Mouse (Mus musculus) hindbrain, embryonic 14.5 days (tissue): ENCODE data around the gene Majin. TPM values are rescaled to one million over a fixed set of nuclear protein-coding genes. Genes with fewer than 3 reads are reported as not detected.

Experiments
- ATAC-seq: fragments of 200-750 bp; cut with Nextera tagmentation; 2 replicates; pipeline ENCODE4 v1.8.0; 2017; ENCODE audit warnings: moderate number of reproducible peaks, mild to moderate bottlenecking, moderate TSS enrichment, moderate library complexity; ENCODE audit not compliant: low FRiP score
- DNase-seq: peaks from one replicate; pipeline ENCODE4 v3.0.0-alpha.2; 2015; ENCODE audit warnings: low spot score
- H3K27ac ChIP-seq: fragments of 300-500 bp; sonication (generic); 2 replicates; pipeline ENCODE4 v1.5.1; 2014; ENCODE audit warnings: mild to moderate bottlenecking, moderate library complexity
- H3K27me3 ChIP-seq: fragments of 300-500 bp; sonication (generic); 2 replicates; pipeline ENCODE4 v1.6.1; 2014; ENCODE audit warnings: mild to moderate bottlenecking, low read length, mixed read lengths; ENCODE audit not compliant: control insufficient read depth, insufficient read depth
- H3K36me3 ChIP-seq: fragments of 300-500 bp; sonication (generic); replicated peaks from 2 replicates; pipeline ENCODE4 v1.6.1; 2014; ENCODE audit not compliant: control insufficient read depth, insufficient read depth
- H3K4me1 ChIP-seq: fragments of 300-500 bp; sonication (generic); replicated peaks from 2 replicates; pipeline ENCODE4 v1.6.1; 2014; ENCODE audit warnings: antibody characterized with exemption, low read length, mixed read lengths; ENCODE audit not compliant: control insufficient read depth, insufficient read depth
- H3K4me2 ChIP-seq: fragments of 300-500 bp; sonication (generic); replicated peaks from 2 replicates; pipeline ENCODE4 v1.6.1; 2014; ENCODE audit warnings: mild to moderate bottlenecking, moderate library complexity
- H3K4me3 ChIP-seq: fragments of 300-500 bp; sonication (generic); replicated peaks from 2 replicates; pipeline ENCODE4 v1.5.1; 2014; ENCODE audit warnings: mild to moderate bottlenecking, low read length
- H3K9ac ChIP-seq: fragments of 300-500 bp; sonication (generic); 2 replicates; pipeline ENCODE4 v1.6.1; 2014
- H3K9me3 ChIP-seq: fragments of 300-500 bp; sonication (generic); 2 replicates; pipeline ENCODE4 v1.6.1; 2016; ENCODE audit warnings: low read length; ENCODE audit not compliant: control insufficient read depth
- WGBS: fragments of 180-500 bp; shearing (Covaris S2); extraction: QIAGEN DNeasy Blood & Tissue Kit; methylation state at CpG from one replicate; pipeline ENCODE4 v1.1.7; 2014; 5-methylcytosine and 5-hydroxymethylcytosine counted together
- polyA plus RNA-seq: library from polyadenylated mRNA; unstranded; fragments of >200 nt; fragmentation: Nextera tagmentation; extraction: Ambion mirVana; gene quantifications from 2 replicates; pipeline ENCODE4 v1.2.1, GENCODE M21; 2014

The Majin gene
- polyA plus RNA-seq, 1 experiment from 2014 or later, result not detected

DNA sequence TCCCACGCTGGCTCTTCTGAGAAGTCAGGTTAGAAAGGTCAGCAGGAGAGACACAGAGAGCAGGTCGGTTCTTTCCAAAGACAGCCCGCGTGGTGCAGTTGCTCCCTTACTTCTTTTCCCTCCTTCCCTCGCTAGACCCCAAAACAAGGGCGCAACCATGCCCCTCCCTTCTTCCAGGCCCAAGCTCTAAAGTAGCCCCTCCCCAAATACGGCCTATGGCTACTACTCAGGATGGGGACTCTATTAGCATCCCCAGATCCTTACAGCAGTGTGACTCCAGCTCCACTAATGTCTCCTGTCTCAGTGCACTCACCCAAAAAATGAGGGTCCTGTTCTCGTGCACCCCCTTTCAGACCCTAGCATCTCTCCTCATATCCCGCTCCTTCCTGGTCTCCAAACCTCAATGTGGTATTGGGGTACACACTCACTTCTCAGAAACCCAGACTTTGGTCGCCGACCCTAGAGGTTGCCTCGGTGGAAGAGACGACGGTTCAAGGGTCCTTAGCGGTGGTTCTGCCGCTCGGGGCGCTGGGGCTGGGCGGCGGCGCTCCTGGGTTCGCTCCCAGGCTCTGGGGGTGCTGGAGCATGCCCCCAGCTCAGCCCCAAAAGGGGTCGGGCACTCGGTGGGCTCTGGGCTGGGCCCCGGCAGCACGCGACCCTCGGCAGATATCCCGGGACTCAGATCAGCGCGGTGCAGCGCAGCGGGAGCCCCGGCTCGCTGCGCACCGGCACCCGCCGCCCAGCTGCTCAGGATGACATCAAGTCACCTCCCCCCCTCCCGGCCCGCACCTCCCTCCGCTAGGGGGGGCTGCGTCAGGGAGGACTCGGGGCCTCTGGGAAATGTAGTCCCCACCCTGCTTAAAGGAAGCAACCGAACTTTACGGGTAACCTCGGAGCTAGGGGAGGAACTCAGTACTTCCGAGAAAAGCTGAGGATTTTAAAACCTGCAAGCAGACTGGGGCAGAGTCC, 51.2 kb downstream of the Majin start, which contains the start of gene Ppp2r5b:
TSS of gene Ppp2r5b (minus strand) at position 789 of the 969 bp plus-strand sequence.
- Histone ChIP-seq H3K4me1 (peaks cover 15% of the 10 kb centered on the region), H3K27ac (peak within 1 kb of the TSS; percentile 85), H3K4me2 (peak within 1 kb of the TSS; percentile 93), H3K9me3 (no peaks in the 10 kb centered on the region), H3K4me3 (peak within 1 kb of the TSS; percentile 79), H3K36me3 (peaks cover 35% of the 10 kb centered on the region), H3K9ac (peak within 1 kb of the TSS; percentile 91), H3K27me3 (no peaks in the 10 kb centered on the region)
- WGBS, result 2% methylated on average over 48 of the region's 48 CpGs
- ATAC-seq (peak; percentile 91), DNase-seq (peak; percentile 91)

DNA sequence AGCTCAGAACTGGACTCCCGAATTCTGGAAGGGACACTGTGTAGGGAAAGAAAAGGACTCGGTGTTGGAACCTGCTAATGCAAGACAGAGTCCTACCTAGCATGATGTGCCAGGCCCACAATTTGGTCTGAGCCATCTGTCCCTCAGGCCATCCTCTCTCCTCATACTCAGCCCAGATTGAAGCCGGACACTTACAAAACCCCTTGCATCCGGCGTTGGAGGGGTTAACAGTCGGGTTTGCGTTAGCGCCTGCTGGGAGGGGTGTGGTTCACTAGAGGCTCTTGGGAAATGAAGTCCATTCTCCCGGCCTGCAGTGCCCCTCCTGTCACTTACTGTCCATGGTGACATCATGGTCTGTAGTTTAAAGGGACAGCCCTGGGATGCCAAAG, 51.9 kb downstream of the Majin start:
- peak; percentile 88 for ATAC-seq
- Histone ChIP-seq H3K27me3 (no peaks in the 10 kb centered on the region), H3K9me3 (no peaks in the 10 kb centered on the region), H3K36me3 (peaks cover 28% of the 10 kb centered on the region), H3K4me1 (peaks cover 15% of the 10 kb centered on the region), H3K9ac (peak overlapping the region; percentile 91), H3K4me3 (peak overlapping the region; percentile 79), H3K4me2 (peak overlapping the region; percentile 93), H3K27ac (peak overlapping the region; percentile 85)
- WGBS, result 0% methylated on average over 9 of the region's 9 CpGs
- DNase-seq, result peak; percentile 92

DNA sequence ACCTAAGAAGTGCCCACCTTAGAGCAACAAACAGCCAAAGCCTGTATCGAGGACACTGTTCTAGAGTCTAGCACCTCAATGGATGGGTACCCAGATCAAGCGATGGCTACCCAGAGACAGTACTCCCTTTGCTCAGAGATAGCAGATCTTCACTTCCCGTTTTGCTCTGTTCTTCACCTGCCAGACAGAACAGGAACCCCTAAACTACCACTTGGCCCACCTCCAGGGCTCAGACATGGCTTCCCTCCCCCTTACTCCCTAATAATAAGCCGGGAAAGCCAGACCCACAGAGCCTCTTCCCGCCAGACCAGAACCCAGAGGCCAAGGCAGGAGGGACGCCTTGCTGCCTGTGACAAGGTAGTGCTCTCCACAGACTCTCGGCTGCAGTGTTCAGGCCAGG, 52.7 kb downstream of the Majin start:
- H3K9ac ChIP-seq, result no peak overlapping the region
- H3K36me3 ChIP-seq, result peaks cover 20% of the 10 kb centered on the region
- H3K4me2 ChIP-seq, result no peak overlapping the region
- H3K9me3 ChIP-seq, result no peaks in the 10 kb centered on the region
- no peaks in the 10 kb centered on the region for H3K27me3 ChIP-seq
- H3K4me1 ChIP-seq, result peaks cover 15% of the 10 kb centered on the region
- H3K27ac ChIP-seq, result no peak overlapping the region
- no peak overlapping the region for H3K4me3 ChIP-seq
- 69% methylated on average over 7 of the region's 7 CpGs for WGBS
- ATAC-seq, result no peak
- no peak for DNase-seq

DNA sequence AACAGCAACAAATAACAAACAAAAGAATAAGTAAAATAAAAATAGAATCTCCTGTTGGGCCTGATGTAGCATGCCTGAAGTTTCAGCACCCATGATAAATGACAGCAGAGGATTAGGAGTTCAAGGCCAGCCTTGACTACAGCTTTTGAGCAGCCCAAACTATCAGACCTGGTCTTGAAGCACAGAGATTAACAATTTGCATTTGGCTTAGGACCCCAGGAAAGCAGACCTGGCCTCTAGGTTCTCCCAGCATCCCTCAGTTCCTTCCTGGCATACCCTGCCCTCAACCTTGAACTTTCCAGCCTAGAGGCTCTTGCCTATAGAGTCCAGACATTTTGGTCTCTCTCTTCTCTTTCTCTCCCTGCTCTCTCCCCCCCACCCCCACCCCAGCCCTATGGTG, 54.6 kb downstream of the Majin start:
- no peak for ATAC-seq
- no peak for DNase-seq
- H3K4me2 ChIP-seq, result no peak overlapping the region
- no peaks in the 10 kb centered on the region for H3K9me3 ChIP-seq
- no peak overlapping the region for H3K27ac ChIP-seq
- H3K9ac ChIP-seq, result no peak overlapping the region
- H3K4me3 ChIP-seq, result no peak overlapping the region
- peaks cover 23% of the 10 kb centered on the region for H3K4me1 ChIP-seq
- no peaks in the 10 kb centered on the region for H3K27me3 ChIP-seq
- 0 out of 2 replicates have a peak, but pooled peaks cover 3% of the 10 kb centered on the region for H3K36me3 ChIP-seq

DNA sequence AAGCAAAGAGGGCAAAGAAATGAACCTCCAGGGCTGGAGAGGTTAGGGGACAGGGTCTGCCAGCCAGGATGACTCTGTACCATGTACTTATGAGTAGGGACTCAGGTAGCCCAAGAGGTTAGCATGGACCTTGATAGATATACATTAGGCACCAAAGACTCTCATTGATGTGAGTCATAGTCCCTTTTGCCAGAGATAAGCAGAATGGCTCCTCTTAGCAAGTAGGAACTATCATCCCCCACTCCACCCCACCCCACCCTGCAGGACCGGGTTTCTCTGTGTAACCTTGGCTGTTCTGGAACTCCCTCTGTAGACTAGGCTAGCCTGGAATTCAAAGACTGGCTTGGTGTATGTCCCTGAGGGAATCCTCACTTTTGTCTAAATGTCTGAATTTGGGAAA, 55.9 kb downstream of the Majin start:
- Histone ChIP-seq H3K9ac (no peak overlapping the region), H3K27me3 (no peaks in the 10 kb centered on the region), H3K9me3 (no peaks in the 10 kb centered on the region), H3K4me3 (no peak overlapping the region), H3K36me3 (peaks cover 13% of the 10 kb centered on the region), H3K4me2 (no peak overlapping the region), H3K4me1 (peaks cover 14% of the 10 kb centered on the region), H3K27ac (no peak overlapping the region)
- WGBS, result 75% methylated on average over 1 of the region's 1 CpGs
- DNase-seq (no peak), ATAC-seq (no peak)

DNA sequence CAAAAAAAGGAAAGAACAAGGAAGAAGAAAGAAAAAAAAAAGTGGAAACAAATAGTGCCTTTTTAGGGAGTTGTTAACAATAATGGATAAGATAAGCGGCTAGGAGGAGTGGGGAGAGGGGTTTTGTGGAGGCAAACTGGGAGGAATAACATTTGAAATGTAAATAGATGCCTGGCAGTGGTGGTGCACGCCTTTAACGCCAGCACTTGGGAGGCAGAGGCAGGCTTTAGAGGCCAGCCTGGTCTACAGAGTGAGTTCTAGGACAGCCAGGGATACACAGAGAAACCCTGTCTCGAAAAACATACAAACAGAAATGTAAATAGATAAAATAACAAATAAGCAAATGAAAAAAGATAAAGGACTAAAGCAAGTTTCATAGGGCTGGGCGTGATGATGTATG, 56.5 kb downstream of the Majin start:
- Histone ChIP-seq H3K9ac (no peak overlapping the region), H3K27me3 (no peaks in the 10 kb centered on the region), H3K9me3 (no peaks in the 10 kb centered on the region), H3K4me1 (peaks cover 12% of the 10 kb centered on the region), H3K36me3 (peaks cover 19% of the 10 kb centered on the region), H3K4me3 (peak overlapping the region; percentile 82; the same call in 1 of the 2 replicates), H3K4me2 (peak overlapping the region; percentile 32), H3K27ac (peak overlapping the region; percentile 33; the same call in 1 of the 2 replicates)
- no peak for DNase-seq
- no peak for ATAC-seq
- WGBS, result 36% methylated on average over 5 of the region's 5 CpGs

DNA sequence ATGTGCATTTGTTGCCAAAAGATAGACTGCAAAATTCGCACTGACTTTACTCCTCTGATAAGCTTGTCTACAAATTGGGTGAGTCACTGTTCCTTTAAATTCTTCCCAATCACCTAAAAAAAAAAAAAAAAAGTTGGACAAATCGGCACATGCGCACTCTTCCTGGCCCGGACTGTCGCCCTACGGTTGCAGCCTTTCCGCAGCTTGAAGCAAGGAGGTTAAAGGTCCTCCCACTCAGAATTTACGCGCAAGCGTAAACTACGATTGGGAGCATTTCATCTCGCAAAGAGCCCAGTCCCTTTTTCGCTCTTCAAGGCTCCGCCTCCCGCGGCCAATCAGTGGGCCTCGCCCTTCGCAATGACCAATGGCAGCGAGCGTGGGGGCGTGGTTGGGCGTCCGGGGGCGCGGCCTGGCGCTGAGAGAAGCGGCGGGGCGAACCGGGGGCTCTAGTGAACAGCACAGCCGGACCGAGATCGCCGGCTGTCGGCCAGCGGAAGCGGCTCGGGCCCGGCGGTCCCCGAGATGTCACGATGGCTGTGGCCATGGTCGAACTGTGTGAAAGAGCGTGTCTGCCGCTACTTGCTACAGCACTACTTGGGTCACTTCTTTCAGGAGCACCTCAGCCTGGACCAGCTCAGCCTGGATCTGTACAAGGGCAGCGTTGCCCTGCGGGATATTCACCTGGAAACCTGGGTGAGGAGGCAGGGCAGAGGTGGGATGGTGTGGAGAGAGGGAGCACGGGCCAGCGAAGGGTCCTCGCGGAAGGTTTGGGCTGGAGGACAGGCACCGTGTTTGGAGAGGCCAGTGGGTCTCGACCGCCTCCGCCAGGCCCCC, 57.3 kb downstream of the Majin start, which contains the start of gene Atg2a:
TSS of gene Atg2a (plus strand) at position 395 of the 834 bp plus-strand sequence.
- ATAC-seq (peak; percentile 94), DNase-seq (peak; percentile 98)
- H3K4me3 ChIP-seq, result peak within 1 kb of the TSS; percentile 82
- H3K36me3 ChIP-seq, result peaks cover 26% of the 10 kb centered on the region
- no peaks in the 10 kb centered on the region for H3K27me3 ChIP-seq
- no peaks in the 10 kb centered on the region for H3K9me3 ChIP-seq
- H3K27ac ChIP-seq, result peak within 1 kb of the TSS; percentile 55
- under 1% methylated on average over 55 of the region's 55 CpGs for WGBS
- H3K9ac ChIP-seq, result peak within 1 kb of the TSS; percentile 90
- peaks cover 9% of the 10 kb centered on the region for H3K4me1 ChIP-seq
- H3K4me2 ChIP-seq, result peak within 1 kb of the TSS; percentile 86

DNA sequence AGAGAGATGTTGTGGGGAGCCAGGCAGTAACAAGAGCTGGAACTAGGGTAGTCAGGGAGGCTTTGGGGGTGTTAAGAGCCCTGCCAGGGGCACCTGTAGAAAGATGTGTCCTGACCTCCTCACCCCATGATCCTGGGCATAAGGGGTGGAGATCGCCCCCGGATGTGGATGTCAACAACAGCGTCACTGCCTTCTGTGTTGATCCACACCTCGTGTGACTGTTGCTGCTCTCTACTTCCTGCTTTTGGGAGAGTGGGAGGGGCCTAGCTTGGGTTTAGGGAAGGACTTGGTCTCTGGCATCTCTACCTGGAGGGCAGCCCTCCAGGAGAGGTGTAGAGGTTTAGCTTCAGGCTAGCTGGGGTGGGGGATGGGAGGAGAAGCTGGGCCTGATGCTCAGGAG, 58.1 kb downstream of the Majin start:
- 2% methylated on average over 4 of the region's 4 CpGs for WGBS
- Histone ChIP-seq H3K4me1 (peaks cover 9% of the 10 kb centered on the region), H3K27me3 (no peaks in the 10 kb centered on the region), H3K4me2 (peak overlapping the region; percentile 86), H3K27ac (0 out of 2 replicates have a peak overlapping the region, but pooled peaks have one; percentile 55), H3K4me3 (peak overlapping the region; percentile 82), H3K36me3 (peaks cover 34% of the 10 kb centered on the region), H3K9ac (peak overlapping the region; percentile 90), H3K9me3 (no peaks in the 10 kb centered on the region)
- DNase-seq, result no peak
- no peak for ATAC-seq

DNA sequence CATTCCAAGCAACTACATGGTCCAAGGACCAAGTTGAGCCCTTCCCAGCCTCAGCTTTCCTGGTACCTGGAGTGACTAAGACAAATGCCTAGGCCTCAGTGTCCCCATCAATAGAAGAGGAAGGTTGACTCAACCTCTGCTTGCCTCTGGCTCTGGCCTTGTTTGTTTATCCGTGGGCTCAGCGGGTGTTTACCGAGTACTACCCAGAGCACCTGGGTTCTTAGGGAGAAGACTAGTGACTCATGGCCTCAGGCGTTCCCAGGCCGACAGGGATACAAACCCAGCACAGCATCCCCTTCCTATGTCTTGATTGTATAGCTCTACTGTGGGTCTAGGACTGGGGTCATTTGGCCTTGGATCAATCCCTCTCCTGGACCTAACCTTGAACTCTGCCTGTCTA, 59.0 kb downstream of the Majin start:
- 89% methylated on average over 5 of the region's 5 CpGs for WGBS
- H3K27ac ChIP-seq, result no peak overlapping the region
- peaks cover 44% of the 10 kb centered on the region for H3K36me3 ChIP-seq
- H3K9ac ChIP-seq, result no peak overlapping the region
- H3K4me3 ChIP-seq, result no peak overlapping the region
- H3K27me3 ChIP-seq, result no peaks in the 10 kb centered on the region
- H3K4me1 ChIP-seq, result peaks cover 9% of the 10 kb centered on the region
- no peak for DNase-seq
- no peak for ATAC-seq
- H3K9me3 ChIP-seq, result no peaks in the 10 kb centered on the region
- no peak overlapping the region for H3K4me2 ChIP-seq
